Mouse (Mus musculus): Measurements from ENCODE around the gene Trim69. TPM values are rescaled to one million over a fixed set of nuclear protein-coding genes. Genes with fewer than 3 reads are reported as not detected.

Trim69 gene
- polyA plus RNA-seq, 1 experiment from 2014 or later, result not detected

- ATAC-seq (ENCODE audit: insufficient number of reproducible peaks, low FRiP score), result no peak
- 87% methylated on average over 2 of the region's 2 CpGs for WGBS
- H3K4me3 ChIP-seq, result no peak overlapping the region
- H3K27ac ChIP-seq (ENCODE audit: poor library complexity, severe bottlenecking), result no peak overlapping the region
- H3K4me2 ChIP-seq, result no peak overlapping the region
- H3K27me3 ChIP-seq (replicated peaks), result no peaks in the 10 kb centered on the region
- H3K9ac ChIP-seq, result no peak overlapping the region
- H3K4me1 ChIP-seq (replicated peaks), result peaks cover 18% of the 10 kb centered on the region
- H3K36me3 ChIP-seq, result peaks cover 33% of the 10 kb centered on the region
- no peaks in the 10 kb centered on the region for H3K9me3 ChIP-seq (replicated peaks)
These were observed 6.0 kb upstream of the Trim69 start for GRCm38 (mm10) chr2:122154479-122154878.

GRCm38 (mm10) chr2:122155292-122155691, 5.2 kb upstream of the Trim69 start:
- H3K27ac ChIP-seq (ENCODE audit: poor library complexity, severe bottlenecking), result no peak overlapping the region
- WGBS, result 83% methylated on average over 2 of the region's 2 CpGs
- H3K4me1 ChIP-seq (replicated peaks), result peaks cover 12% of the 10 kb centered on the region; the same call in 1 of the 2 replicates
- H3K4me3 ChIP-seq, result no peak overlapping the region
- no peaks in the 10 kb centered on the region for H3K27me3 ChIP-seq (replicated peaks)
- H3K4me2 ChIP-seq, result no peak overlapping the region
- H3K36me3 ChIP-seq, result peaks cover 33% of the 10 kb centered on the region
- ATAC-seq (ENCODE audit: insufficient number of reproducible peaks, low FRiP score), result no peak
- no peak overlapping the region for H3K9ac ChIP-seq
- no peaks in the 10 kb centered on the region for H3K9me3 ChIP-seq (replicated peaks)

- no peak overlapping the region for H3K27ac ChIP-seq (ENCODE audit: poor library complexity, severe bottlenecking)
- no peaks in the 10 kb centered on the region for H3K27me3 ChIP-seq (replicated peaks)
These were observed 4.3 kb upstream of the Trim69 start for GRCm38 (mm10) chr2:122156051-122156700.

GRCm38 (mm10) chr2:122157561-122157960, 2.9 kb upstream of the Trim69 start:
- Histone ChIP-seq H3K27me3 (replicated peaks) (no peaks in the 10 kb centered on the region), H3K9me3 (replicated peaks) (no peaks in the 10 kb centered on the region), H3K9ac (no peak overlapping the region), H3K36me3 (peaks cover 20% of the 10 kb centered on the region), H3K27ac (ENCODE audit: poor library complexity, severe bottlenecking) (no peak overlapping the region), H3K4me1 (replicated peaks) (peaks cover 22% of the 10 kb centered on the region), H3K4me3 (no peak overlapping the region), H3K4me2 (no peak overlapping the region)
- no peak for ATAC-seq (ENCODE audit: insufficient number of reproducible peaks, low FRiP score)

More at GRCm38 (mm10) chr2:122156051-122156700, 4.3 kb upstream of the Trim69 start:
- ATAC-seq (ENCODE audit: insufficient number of reproducible peaks, low FRiP score), result no peak
- 83% methylated on average over 4 of the region's 4 CpGs for WGBS
- Histone ChIP-seq H3K36me3 (peaks cover 32% of the 10 kb centered on the region), H3K4me3 (no peak overlapping the region), H3K9ac (no peak overlapping the region), H3K9me3 (replicated peaks) (no peaks in the 10 kb centered on the region), H3K4me2 (no peak overlapping the region), H3K4me1 (replicated peaks) (peaks cover 14% of the 10 kb centered on the region)

GRCm38 (mm10) chr2:122158362-122158802, 2.1 kb upstream of the Trim69 start:
- 31% methylated on average over 6 of the region's 6 CpGs for WGBS
- H3K9ac ChIP-seq, result no peak overlapping the region
- H3K9me3 ChIP-seq (replicated peaks), result no peaks in the 10 kb centered on the region
- H3K4me1 ChIP-seq (replicated peaks), result peaks cover 22% of the 10 kb centered on the region
- no peak overlapping the region for H3K4me3 ChIP-seq
- H3K27ac ChIP-seq (ENCODE audit: poor library complexity, severe bottlenecking), result no peak overlapping the region; the same call in 1 of the 2 replicates
- H3K27me3 ChIP-seq (replicated peaks), result no peaks in the 10 kb centered on the region
- H3K4me2 ChIP-seq, result no peak overlapping the region
- H3K36me3 ChIP-seq, result peaks cover 15% of the 10 kb centered on the region
- ATAC-seq (ENCODE audit: insufficient number of reproducible peaks, low FRiP score), result no peak

- no peak overlapping the region for H3K27ac ChIP-seq (ENCODE audit: poor library complexity, severe bottlenecking)
- no peaks in the 10 kb centered on the region for H3K27me3 ChIP-seq (replicated peaks)
- H3K9me3 ChIP-seq (replicated peaks), result no peaks in the 10 kb centered on the region
- peaks cover 7% of the 10 kb centered on the region; the same call in 1 of the 2 replicates for H3K36me3 ChIP-seq
- H3K4me3 ChIP-seq, result no peak overlapping the region
- no peak overlapping the region for H3K4me2 ChIP-seq
- no peak for ATAC-seq (ENCODE audit: insufficient number of reproducible peaks, low FRiP score)
- 78% methylated on average over 6 of the region's 6 CpGs for WGBS
- H3K4me1 ChIP-seq (replicated peaks), result peaks cover 33% of the 10 kb centered on the region
- no peak overlapping the region for H3K9ac ChIP-seq
These were observed 833 bp upstream of the Trim69 start for GRCm38 (mm10) chr2:122159667-122160066.

GRCm38 (mm10) chr2:122161542-122161941, 1.0 kb downstream of the Trim69 start:
- peaks cover 33% of the 10 kb centered on the region for H3K4me1 ChIP-seq (replicated peaks)
- H3K36me3 ChIP-seq, result no peaks in the 10 kb centered on the region
- H3K27me3 ChIP-seq (replicated peaks), result no peaks in the 10 kb centered on the region
- ATAC-seq (ENCODE audit: insufficient number of reproducible peaks, low FRiP score), result peak; percentile 57; the same call in 1 of the 2 replicates
- H3K9me3 ChIP-seq (replicated peaks), result no peaks in the 10 kb centered on the region
- 15% methylated on average over 4 of the region's 4 CpGs for WGBS
- peak overlapping the region; percentile 13; the same call in 1 of the 2 replicates for H3K4me2 ChIP-seq
- H3K9ac ChIP-seq, result no peak overlapping the region
- peak overlapping the region; percentile 76 for H3K27ac ChIP-seq (ENCODE audit: poor library complexity, severe bottlenecking)
- H3K4me3 ChIP-seq, result no peak overlapping the region

GRCm38 (mm10) chr2:122162529-122162928, 2.0 kb downstream of the Trim69 start:
- H3K27me3 ChIP-seq (replicated peaks), result no peaks in the 10 kb centered on the region
- H3K9ac ChIP-seq, result no peak overlapping the region
- no peak for ATAC-seq (ENCODE audit: insufficient number of reproducible peaks, low FRiP score)
- H3K4me3 ChIP-seq, result no peak overlapping the region
- no peak overlapping the region for H3K27ac ChIP-seq (ENCODE audit: poor library complexity, severe bottlenecking)
- no peaks in the 10 kb centered on the region for H3K36me3 ChIP-seq
- no peaks in the 10 kb centered on the region for H3K9me3 ChIP-seq (replicated peaks)
- 80% methylated on average over 2 of the region's 2 CpGs for WGBS
- H3K4me1 ChIP-seq (replicated peaks), result peaks cover 33% of the 10 kb centered on the region
- H3K4me2 ChIP-seq, result no peak overlapping the region

- Histone ChIP-seq H3K9me3 (replicated peaks) (no peaks in the 10 kb centered on the region), H3K27ac (ENCODE audit: poor library complexity, severe bottlenecking) (no peak overlapping the region), H3K4me3 (no peak overlapping the region), H3K36me3 (no peaks in the 10 kb centered on the region), H3K9ac (no peak overlapping the region), H3K4me1 (replicated peaks) (peaks cover 27% of the 10 kb centered on the region), H3K4me2 (no peak overlapping the region), H3K27me3 (replicated peaks) (no peaks in the 10 kb centered on the region)
- WGBS, result 72% methylated on average over 13 of the region's 13 CpGs
- ATAC-seq (ENCODE audit: insufficient number of reproducible peaks, low FRiP score), result no peak
These were observed 3.1 kb downstream of the Trim69 start for GRCm38 (mm10) chr2:122163430-122164195.

- Histone ChIP-seq H3K9ac (no peak overlapping the region), H3K36me3 (no peaks in the 10 kb centered on the region), H3K4me3 (no peak overlapping the region), H3K27me3 (replicated peaks) (no peaks in the 10 kb centered on the region), H3K27ac (ENCODE audit: poor library complexity, severe bottlenecking) (no peak overlapping the region), H3K4me2 (no peak overlapping the region), H3K9me3 (replicated peaks) (no peaks in the 10 kb centered on the region), H3K4me1 (replicated peaks) (peaks cover 20% of the 10 kb centered on the region)
- ATAC-seq (ENCODE audit: insufficient number of reproducible peaks, low FRiP score), result no peak
- 74% methylated on average over 11 of the region's 11 CpGs for WGBS
These were observed 3.8 kb downstream of the Trim69 start for GRCm38 (mm10) chr2:122164293-122164692.

- Histone ChIP-seq H3K4me3 (no peak overlapping the region), H3K27me3 (replicated peaks) (no peaks in the 10 kb centered on the region), H3K27ac (ENCODE audit: poor library complexity, severe bottlenecking) (no peak overlapping the region), H3K4me2 (no peak overlapping the region), H3K36me3 (no peaks in the 10 kb centered on the region), H3K9me3 (replicated peaks) (no peaks in the 10 kb centered on the region), H3K4me1 (replicated peaks) (no peaks in the 10 kb centered on the region), H3K9ac (no peak overlapping the region)
- WGBS, result 67% methylated on average over 6 of the region's 6 CpGs
- no peak for ATAC-seq (ENCODE audit: insufficient number of reproducible peaks, low FRiP score)
These were observed 10.8 kb downstream of the Trim69 start for GRCm38 (mm10) chr2:122171292-122171691.

All from heart, embryonic 12.5 days (tissue).